Mouse (Mus musculus): ENCODE measurements around the gene Dhrs2. TPM values are rescaled to one million over a fixed set of nuclear protein-coding genes. Genes with fewer than 3 reads are reported as not detected.

Dhrs2 gene
- total RNA-seq (2014; rRNA removed) (not detected in 2 replicates), polyA plus RNA-seq (2012; rRNA removed) (not detected in 2 replicates)

DNA sequence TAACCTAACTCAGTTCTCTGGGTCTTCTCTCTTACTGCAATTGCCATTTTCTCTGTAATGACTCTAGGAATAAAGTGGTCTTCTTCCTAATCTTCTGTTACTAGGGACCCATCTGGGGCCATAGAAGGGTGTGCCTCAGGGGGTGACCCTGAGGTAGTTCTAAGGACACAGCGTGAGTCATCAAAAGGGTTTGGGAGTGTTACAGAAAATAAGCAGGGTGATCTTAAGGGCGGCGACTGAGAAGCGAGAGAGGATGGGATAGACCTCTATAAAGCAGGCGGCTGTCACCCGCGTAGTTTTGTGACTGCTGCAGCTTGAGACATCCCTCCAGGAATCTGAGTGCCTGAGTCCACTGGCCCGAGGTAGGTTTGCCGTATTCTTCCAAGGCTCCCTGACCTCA lies at the start of gene Dhrs2:
Dhrs2 (plus strand) TSS at position 301 of the 400 bp plus-strand sequence.
- TF ChIP-seq CTCF (IDR thresholded peaks at IDR 0.05; ENCODE audit: low read depth, low read length), result no peak
- TF ChIP-seq POLR2A (IDR thresholded peaks at IDR 0.05; ENCODE audit: extremely low read depth, insufficient read depth, low read length), result no peak
- DNase-seq (ENCODE audit: extremely low read depth, low read depth, low spot score), result no peak
- 87% methylated on average over 9 of the region's 9 CpGs for WGBS
- no peaks in the 10 kb centered on the region for H3K36me3 ChIP-seq (ENCODE audit: control insufficient read depth, insufficient read depth, low read length)
- H3K79me2 ChIP-seq (ENCODE audit: control insufficient read depth, insufficient read depth, low read length), result no peaks in the 10 kb centered on the region
- H3K9ac ChIP-seq (ENCODE audit: low read depth, low read length), result no peak within 1 kb of the TSS
- H3K27me3 ChIP-seq (ENCODE audit: control insufficient read depth, insufficient read depth, low read length), result no peaks in the 10 kb centered on the region
- no peak within 1 kb of the TSS for H3K4me3 ChIP-seq (ENCODE audit: insufficient read depth, low read depth, low read length)
- no peak within 1 kb of the TSS for H3K27ac ChIP-seq (replicated peaks; ENCODE audit: insufficient read depth, low read depth, low read length)
- H3K4me1 ChIP-seq (ENCODE audit: control insufficient read depth, insufficient read depth, low read length), result no peaks in the 10 kb centered on the region

- 74% methylated on average over 6 of the region's 6 CpGs for WGBS
Observed at GRCm38 (mm10) chr14:55174164-55174563, 47.6 kb upstream of the Dhrs2 start.

GRCm38 (mm10) chr14:55177274-55177673 lies 44.5 kb upstream of the Dhrs2 start:
- Histone ChIP-seq H3K4me3 (ENCODE audit: insufficient read depth, low read depth, low read length) (no peak overlapping the region), H3K4me1 (ENCODE audit: control insufficient read depth, insufficient read depth, low read length) (no peaks in the 10 kb centered on the region), H3K27ac (replicated peaks; ENCODE audit: insufficient read depth, low read depth, low read length) (no peak overlapping the region), H3K79me2 (ENCODE audit: control insufficient read depth, insufficient read depth, low read length) (no peaks in the 10 kb centered on the region), H3K9ac (ENCODE audit: low read depth, low read length) (no peak overlapping the region), H3K27me3 (ENCODE audit: control insufficient read depth, insufficient read depth, low read length) (no peaks in the 10 kb centered on the region), H3K36me3 (ENCODE audit: control insufficient read depth, insufficient read depth, low read length) (no peaks in the 10 kb centered on the region)
- DNase-seq (ENCODE audit: extremely low read depth, low read depth, low spot score), result peak; percentile 29
- TF ChIP-seq POLR2A (IDR thresholded peaks at IDR 0.05; ENCODE audit: extremely low read depth, insufficient read depth, low read length) (no peak), CTCF (IDR thresholded peaks at IDR 0.05; ENCODE audit: low read depth, low read length) (peak; percentile 90)
- 25% methylated on average over 5 of the region's 5 CpGs for WGBS

More at GRCm38 (mm10) chr14:55174164-55174563, 47.6 kb upstream of the Dhrs2 start:
- H3K36me3 ChIP-seq (ENCODE audit: control insufficient read depth, insufficient read depth, low read length), result no peaks in the 10 kb centered on the region
- TF ChIP-seq CTCF (IDR thresholded peaks at IDR 0.05; ENCODE audit: low read depth, low read length), result no peak
- no peaks in the 10 kb centered on the region for H3K27me3 ChIP-seq (ENCODE audit: control insufficient read depth, insufficient read depth, low read length)
- H3K27ac ChIP-seq (replicated peaks; ENCODE audit: insufficient read depth, low read depth, low read length), result no peak overlapping the region
- no peak overlapping the region for H3K4me3 ChIP-seq (ENCODE audit: insufficient read depth, low read depth, low read length)
- no peak for DNase-seq (ENCODE audit: extremely low read depth, low read depth, low spot score)
- H3K79me2 ChIP-seq (ENCODE audit: control insufficient read depth, insufficient read depth, low read length), result no peaks in the 10 kb centered on the region
- H3K9ac ChIP-seq (ENCODE audit: low read depth, low read length), result no peak overlapping the region
- H3K4me1 ChIP-seq (ENCODE audit: control insufficient read depth, insufficient read depth, low read length), result no peaks in the 10 kb centered on the region

GRCm38 (mm10) chr14:55180951-55181350 lies 40.9 kb upstream of the Dhrs2 start:
- Histone ChIP-seq H3K4me1 (ENCODE audit: control insufficient read depth, insufficient read depth, low read length) (no peaks in the 10 kb centered on the region), H3K27ac (replicated peaks; ENCODE audit: insufficient read depth, low read depth, low read length) (no peak overlapping the region), H3K36me3 (ENCODE audit: control insufficient read depth, insufficient read depth, low read length) (no peaks in the 10 kb centered on the region), H3K9ac (ENCODE audit: low read depth, low read length) (no peak overlapping the region), H3K4me3 (ENCODE audit: insufficient read depth, low read depth, low read length) (no peak overlapping the region), H3K27me3 (ENCODE audit: control insufficient read depth, insufficient read depth, low read length) (no peaks in the 10 kb centered on the region), H3K79me2 (ENCODE audit: control insufficient read depth, insufficient read depth, low read length) (no peaks in the 10 kb centered on the region)
- DNase-seq (ENCODE audit: extremely low read depth, low read depth, low spot score), result no peak
- WGBS, result 62% methylated on average over 3 of the region's 3 CpGs
- no peak for TF ChIP-seq CTCF (IDR thresholded peaks at IDR 0.05; ENCODE audit: low read depth, low read length)

GRCm38 (mm10) chr14:55183231-55183630 lies 38.6 kb upstream of the Dhrs2 start:
- no peak for DNase-seq (ENCODE audit: extremely low read depth, low read depth, low spot score)
- WGBS, result 89% methylated on average over 3 of the region's 3 CpGs
- no peaks in the 10 kb centered on the region for H3K4me1 ChIP-seq (ENCODE audit: control insufficient read depth, insufficient read depth, low read length)
- H3K79me2 ChIP-seq (ENCODE audit: control insufficient read depth, insufficient read depth, low read length), result no peaks in the 10 kb centered on the region
- H3K27me3 ChIP-seq (ENCODE audit: control insufficient read depth, insufficient read depth, low read length), result peaks cover 2% of the 10 kb centered on the region; the same call in 1 of the 2 replicates
- TF ChIP-seq CTCF (IDR thresholded peaks at IDR 0.05; ENCODE audit: low read depth, low read length), result no peak
- TF ChIP-seq POLR2A (IDR thresholded peaks at IDR 0.05; ENCODE audit: extremely low read depth, insufficient read depth, low read length), result no peak
- H3K36me3 ChIP-seq (ENCODE audit: control insufficient read depth, insufficient read depth, low read length), result no peaks in the 10 kb centered on the region
- H3K27ac ChIP-seq (replicated peaks; ENCODE audit: insufficient read depth, low read depth, low read length), result no peak overlapping the region
- H3K4me3 ChIP-seq (ENCODE audit: insufficient read depth, low read depth, low read length), result no peak overlapping the region
- H3K9ac ChIP-seq (ENCODE audit: low read depth, low read length), result no peak overlapping the region

GRCm38 (mm10) chr14:55184640-55185145 lies 37.1 kb upstream of the Dhrs2 start:
- Histone ChIP-seq H3K4me3 (ENCODE audit: insufficient read depth, low read depth, low read length) (no peak overlapping the region), H3K27me3 (ENCODE audit: control insufficient read depth, insufficient read depth, low read length) (peaks cover 2% of the 10 kb centered on the region; the same call in 1 of the 2 replicates), H3K9ac (ENCODE audit: low read depth, low read length) (no peak overlapping the region), H3K4me1 (ENCODE audit: control insufficient read depth, insufficient read depth, low read length) (no peaks in the 10 kb centered on the region), H3K36me3 (ENCODE audit: control insufficient read depth, insufficient read depth, low read length) (no peaks in the 10 kb centered on the region), H3K79me2 (ENCODE audit: control insufficient read depth, insufficient read depth, low read length) (no peaks in the 10 kb centered on the region), H3K27ac (replicated peaks; ENCODE audit: insufficient read depth, low read depth, low read length) (no peak overlapping the region)
- 87% methylated on average over 3 of the region's 3 CpGs for WGBS
- DNase-seq (ENCODE audit: extremely low read depth, low read depth, low spot score), result no peak
- TF ChIP-seq POLR2A (IDR thresholded peaks at IDR 0.05; ENCODE audit: extremely low read depth, insufficient read depth, low read length), result no peak
- TF ChIP-seq CTCF (IDR thresholded peaks at IDR 0.05; ENCODE audit: low read depth, low read length), result no peak
